Mouse (Mus musculus) heart, adult 2 months (tissue): ENCODE measurements around the gene Ankrd11. TPM values are rescaled to one million over a fixed set of nuclear protein-coding genes. Genes with fewer than 3 reads are reported as not detected.

Experiments used
- DNase-seq, 2 experiments: peaks; one replicate each; pipeline ENCODE4 v3.0.0; 2021
- H3K27ac ChIP-seq: fragments of 200-600 bp; 2 replicates; pipeline ENCODE4 v1.8.1; 2022
- H3K27me3 ChIP-seq: fragments of 200-500 bp; 2 replicates; pipeline ENCODE4 v1.6.1; 2012; ENCODE audit warnings: mild to moderate bottlenecking, low read length, inconsistent platforms, mixed read lengths; ENCODE audit not compliant: control insufficient read depth, insufficient read depth
- H3K36me3 ChIP-seq: fragments of 200-500 bp; 2 replicates; pipeline ENCODE4 v1.6.1; 2012; ENCODE audit warnings: low read length, inconsistent platforms; ENCODE audit not compliant: control insufficient read depth, insufficient read depth
- H3K4me1 ChIP-seq: fragments of 200-500 bp; 2 replicates; pipeline ENCODE4 v1.6.1; 2011; ENCODE audit warnings: low read length; ENCODE audit not compliant: control insufficient read depth, insufficient read depth
- H3K4me3 ChIP-seq: fragments of 200-600 bp; 2 replicates; pipeline ENCODE4 v1.8.1; 2022
- H3K79me2 ChIP-seq: fragments of 200-500 bp; replicated peaks from 2 replicates; pipeline ENCODE4 v1.6.1; 2012; ENCODE audit warnings: mild to moderate bottlenecking, inconsistent platforms, low read length, moderate library complexity, mixed read lengths; ENCODE audit not compliant: control insufficient read depth, insufficient read depth
- H3K9ac ChIP-seq: fragments of 200-500 bp; 2 replicates; pipeline ENCODE4 v1.6.1; 2012; ENCODE audit warnings: low read depth, mild to moderate bottlenecking, control low read depth, inconsistent platforms, low read length, mixed read lengths
- CTCF ChIP-seq: fragments of 200-600 bp; IDR thresholded peaks from 2 replicates; pipeline ENCODE4 v1.8.1; 2022; ENCODE audit warnings: antibody characterized with exemption, mild to moderate bottlenecking, moderate library complexity
- EP300 ChIP-seq: fragments of 200-500 bp; IDR thresholded peaks from 2 replicates; pipeline ENCODE4 v1.6.1; 2011; ENCODE audit warnings: low read depth, low read length, control low read depth; ENCODE audit not compliant: insufficient read depth
- POLR2A ChIP-seq: fragments of 200-500 bp; IDR thresholded peaks from 2 replicates; pipeline ENCODE4 v1.6.1; 2011; ENCODE audit warnings: mild to moderate bottlenecking, low read depth, low read length, control low read depth; ENCODE audit not compliant: insufficient read depth
- WGBS: fragments of 180-500 bp; shearing (Covaris S2); methylation state at CpG from one replicate; pipeline ENCODE4 v1.1.7; 2018; 5-methylcytosine and 5-hydroxymethylcytosine counted together
- intact Hi-C: fragments of 180-260 bp; cut with DNase I; formaldehyde crosslinking; loops from one replicate; pipeline ENCODE4 v1.15.1; 2025
- polyA plus RNA-seq: library from polyadenylated mRNA; depleted of rRNA; stranded (reverse); fragments of >200 nt; gene quantifications from 2 replicates; pipeline ENCODE4 v1.2.3, GENCODE M21; 2012
- total RNA-seq, 2 experiments: library from RNA; stranded (reverse); gene quantifications; 2 replicates each; pipeline ENCODE4 v1.2.3; 2021

Gene Ankrd11
- total and polyA plus RNA-seq, 3 experiments = 34.4 to 76.3 (median 68.0) TPM

- intact Hi-C loops = no loop called here
- 47% methylated on average over 3 of the region's 3 CpGs for WGBS
- H3K36me3 ChIP-seq = peaks cover 6% of the 10 kb centered on the region
Observed at GRCm38 (mm10) chr8:122966638-122967037, 75.4 kb downstream of the Ankrd11 start.

GRCm38 (mm10) chr8:122962046-122962445 is 80.0 kb downstream of the Ankrd11 start:
- H3K79me2 ChIP-seq = peaks cover 29% of the 10 kb centered on the region
- H3K27me3 ChIP-seq = no peaks in the 10 kb centered on the region
- H3K4me1 ChIP-seq = peaks cover 18% of the 10 kb centered on the region
- TF ChIP-seq CTCF = no peak
- TF ChIP-seq POLR2A = no peak
- TF ChIP-seq EP300 = no peak
- no peak overlapping the region for H3K27ac ChIP-seq
- no peak for DNase-seq
- H3K36me3 ChIP-seq = peaks cover 22% of the 10 kb centered on the region
- H3K4me3 ChIP-seq = no peak overlapping the region
- WGBS = 63% methylated on average over 5 of the region's 5 CpGs
- intact Hi-C loops = no loop called here
- H3K9ac ChIP-seq = no peak overlapping the region

More at GRCm38 (mm10) chr8:122966638-122967037, 75.4 kb downstream of the Ankrd11 start:
- Histone ChIP-seq H3K4me1 (peaks cover 6% of the 10 kb centered on the region), H3K27me3 (no peaks in the 10 kb centered on the region), H3K79me2 (peaks cover 25% of the 10 kb centered on the region), H3K27ac (no peak overlapping the region), H3K9ac (no peak overlapping the region), H3K4me3 (no peak overlapping the region)
- no peak for DNase-seq
- TF ChIP-seq CTCF (no peak), EP300 (no peak), POLR2A (no peak)

- 3% methylated on average over 2 of the region's 2 CpGs for WGBS
Observed at GRCm38 (mm10) chr8:122961458-122961857, 80.6 kb downstream of the Ankrd11 start.

GRCm38 (mm10) chr8:122960932-122961331 is 81.1 kb downstream of the Ankrd11 start:
- TF ChIP-seq CTCF (no peak), EP300 (no peak), POLR2A (no peak)
- H3K9ac ChIP-seq = no peak overlapping the region
- no peak overlapping the region for H3K27ac ChIP-seq
- peaks cover 22% of the 10 kb centered on the region for H3K36me3 ChIP-seq
- no peak for DNase-seq
- whole genome bisulfite sequencing = 15% methylated on average over 1 of the region's 1 CpGs
- H3K27me3 ChIP-seq = no peaks in the 10 kb centered on the region
- H3K79me2 ChIP-seq = peaks cover 32% of the 10 kb centered on the region
- intact Hi-C loops = no loop called here
- peaks cover 21% of the 10 kb centered on the region for H3K4me1 ChIP-seq
- H3K4me3 ChIP-seq = no peak overlapping the region

More at GRCm38 (mm10) chr8:122961458-122961857, 80.6 kb downstream of the Ankrd11 start:
- Histone ChIP-seq H3K4me3 (no peak overlapping the region), H3K9ac (no peak overlapping the region), H3K36me3 (peaks cover 22% of the 10 kb centered on the region), H3K27me3 (no peaks in the 10 kb centered on the region), H3K79me2 (peaks cover 33% of the 10 kb centered on the region), H3K4me1 (peaks cover 20% of the 10 kb centered on the region), H3K27ac (no peak overlapping the region)
- no peak for TF ChIP-seq POLR2A
- TF ChIP-seq EP300 = no peak
- TF ChIP-seq CTCF = no peak
- DNase-seq = no peak
- intact Hi-C loops = no loop called here

- no peak for DNase-seq
- no peak for TF ChIP-seq POLR2A
- TF ChIP-seq CTCF = no peak
- no peak for TF ChIP-seq EP300
- peaks cover 23% of the 10 kb centered on the region for H3K4me1 ChIP-seq
- no peaks in the 10 kb centered on the region for H3K27me3 ChIP-seq
- peaks cover 28% of the 10 kb centered on the region for H3K79me2 ChIP-seq
- no peak overlapping the region for H3K27ac ChIP-seq
- H3K4me3 ChIP-seq = no peak overlapping the region
- H3K36me3 ChIP-seq = peaks cover 24% of the 10 kb centered on the region
- no peak overlapping the region for H3K9ac ChIP-seq
- intact Hi-C loops = no loop called here
- 76% methylated on average over 5 of the region's 5 CpGs for WGBS
Observed at GRCm38 (mm10) chr8:122960323-122960722, 81.8 kb downstream of the Ankrd11 start.

GRCm38 (mm10) chr8:122955997-122956396 is 86.1 kb downstream of the Ankrd11 start:
- peaks cover 28% of the 10 kb centered on the region for H3K79me2 ChIP-seq
- 83% methylated on average over 3 of the region's 3 CpGs for WGBS

More at GRCm38 (mm10) chr8:122955997-122956396, 86.1 kb downstream of the Ankrd11 start:
- H3K27me3 ChIP-seq = no peaks in the 10 kb centered on the region
- TF ChIP-seq POLR2A (no peak), CTCF (no peak), EP300 (no peak)
- H3K4me3 ChIP-seq = no peak overlapping the region
- no peak overlapping the region for H3K27ac ChIP-seq
- peaks cover 13% of the 10 kb centered on the region for H3K36me3 ChIP-seq
- intact Hi-C loops = no loop called here
- no peak overlapping the region for H3K9ac ChIP-seq
- H3K4me1 ChIP-seq = peaks cover 34% of the 10 kb centered on the region
- DNase-seq = no peak
